Mouse (Mus musculus) MEL (cell line): ENCODE data around the gene Nkx2-9.
A peak's percentile ranks its signal among the peaks of the same experiment; 100 is the strongest.

Experiments used
- CHD1 ChIP-seq: IDR thresholded peaks from 2 replicates; pipeline ENCODE4 v1.6.1; 2012; ENCODE audit warnings: low read depth, mild to moderate bottlenecking, inconsistent platforms, low read length, improper control_type of control experiment
- CTCF ChIP-seq, 3 experiments: IDR thresholded peaks in 2 of 3; conservative IDR thresholded peaks in 1 of 3; 2 replicates each; pipeline ENCODE4 v1.5.1; 2011 to 2012; ENCODE audit warnings: low read length in 3 of 3, low read depth in 2 of 3, mild to moderate bottlenecking in 2 of 3, improper control_type of control experiment in 1 of 3, inconsistent platforms in 1 of 3, mixed read lengths in 1 of 3, moderate library complexity in 1 of 3; ENCODE audit not compliant: control insufficient read depth in 1 of 3, insufficient read depth in 1 of 3, poor library complexity in 1 of 3, severe bottlenecking in 1 of 3
- E2F4 ChIP-seq: IDR thresholded peaks from 2 replicates; pipeline ENCODE4 v1.6.1; 2011; ENCODE audit warnings: low read depth, low read length, improper control_type of control experiment, borderline replicate concordance
- EP300 ChIP-seq, 2 experiments: IDR thresholded peaks; 2 replicates each; pipeline ENCODE4 v1.6.1; 2011; ENCODE audit warnings: improper control_type of control experiment in 2 of 2, low read length in 2 of 2, low read depth in 1 of 2, mild to moderate bottlenecking in 1 of 2
- GATA1 ChIP-seq: IDR thresholded peaks from 2 replicates; pipeline ENCODE4 v1.6.1; 2011; ENCODE audit warnings: low read depth, low read length, improper control_type of control experiment
- MAX ChIP-seq: IDR thresholded peaks from 2 replicates; pipeline ENCODE4 v1.6.1; 2011; ENCODE audit warnings: low read length, improper control_type of control experiment
- MXI1 ChIP-seq: IDR thresholded peaks from 2 replicates; pipeline ENCODE4 v1.6.1; 2011; ENCODE audit warnings: mild to moderate bottlenecking, low read depth, low read length, improper control_type of control experiment
- POLR2A ChIP-seq, 2 experiments: IDR thresholded peaks; 2 replicates each; pipeline ENCODE4 v1.6.1; 2011 to 2012; ENCODE audit warnings: low read length in 2 of 2, mild to moderate bottlenecking in 2 of 2, control low read depth in 1 of 2, improper control_type of control experiment in 1 of 2, low read depth in 1 of 2, moderate library complexity in 1 of 2; ENCODE audit not compliant: control insufficient read depth in 1 of 2, insufficient read depth in 1 of 2, poor library complexity in 1 of 2
- POLR2AphosphoS2 ChIP-seq: IDR thresholded peaks from 2 replicates; pipeline ENCODE4 v1.6.1; 2011; ENCODE audit warnings: low read length, improper control_type of control experiment
- TCF12 ChIP-seq: IDR thresholded peaks from 2 replicates; pipeline ENCODE4 v1.6.1; 2014; ENCODE audit warnings: low read depth, mild to moderate bottlenecking, inconsistent platforms, low read length, improper control_type of control experiment, moderate library complexity
- USF1 ChIP-seq: IDR thresholded peaks from 2 replicates; pipeline ENCODE4 v1.6.1; 2014; ENCODE audit warnings: low read depth, mild to moderate bottlenecking, inconsistent platforms, low read length, improper control_type of control experiment, moderate library complexity
- ZNF384 ChIP-seq: IDR thresholded peaks from 2 replicates; pipeline ENCODE4 v1.6.1; 2012; ENCODE audit warnings: low read depth, mild to moderate bottlenecking, inconsistent platforms, low read length, improper control_type of control experiment

DNA sequence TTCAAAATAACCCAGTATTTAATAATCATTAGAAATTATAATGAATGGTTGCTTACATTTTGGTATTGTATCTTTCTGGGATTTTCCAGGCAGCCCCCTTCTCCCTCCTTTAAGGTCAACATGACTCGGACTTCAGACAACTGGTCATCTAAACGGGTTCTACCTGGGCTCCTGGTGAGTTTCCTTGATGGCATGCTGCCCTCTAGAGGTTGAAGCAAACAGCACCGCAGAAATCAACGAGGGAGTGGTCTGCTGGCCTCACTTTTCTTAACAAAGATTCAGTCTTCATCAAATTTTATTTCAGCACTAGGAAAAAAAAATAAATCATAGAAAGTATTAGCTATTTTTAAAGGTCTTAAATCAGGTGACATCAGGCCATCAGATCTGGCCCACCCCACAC is 21.4 kb downstream of the Nkx2-9 start:
- TF ChIP-seq CTCF (IDR thresholded peaks at IDR 0.05 in 2 of 3, conservative IDR thresholded peaks at IDR 0.05 in 1 of 3; ENCODE audit: control insufficient read depth in 1 of 3, insufficient read depth in 1 of 3, low read depth in 2 of 3, low read length in 3 of 3, poor library complexity in 1 of 3, severe bottlenecking in 1 of 3) (peak; percentile 61 to 79 (median 69); a peak in 5 of 6 replicates), TCF12 (no peak), MAX (no peak), ZNF384 (no peak), MXI1 (no peak), EP300 (IDR thresholded peaks at IDR 0.05; ENCODE audit: low read depth in 1 of 2, low read length in 2 of 2) (no peak), E2F4 (no peak), POLR2A (IDR thresholded peaks at IDR 0.05; ENCODE audit: control insufficient read depth in 1 of 2, insufficient read depth in 1 of 2, low read depth in 1 of 2, low read length in 2 of 2, poor library complexity in 1 of 2) (no peak), POLR2AphosphoS2 (no peak), USF1 (no peak), GATA1 (no peak), CHD1 (no peak)
